Mouse (Mus musculus) CD4-positive, CD25-positive, alpha-beta regulatory T cell, adult 2 months (primary cell): ENCODE results near the gene Olfr631.
"Not testable (repeated sequence)": the region's sequence is repeated elsewhere in the genome, so short reads cannot be mapped to it uniquely, and the experiment has no call there.

Experiments
- DNase-seq: peaks from one replicate; pipeline ENCODE4 v3.0.0-alpha.2; 2012; ENCODE audit warnings: low read depth, low spot score

Olfr631 gene

DNA sequence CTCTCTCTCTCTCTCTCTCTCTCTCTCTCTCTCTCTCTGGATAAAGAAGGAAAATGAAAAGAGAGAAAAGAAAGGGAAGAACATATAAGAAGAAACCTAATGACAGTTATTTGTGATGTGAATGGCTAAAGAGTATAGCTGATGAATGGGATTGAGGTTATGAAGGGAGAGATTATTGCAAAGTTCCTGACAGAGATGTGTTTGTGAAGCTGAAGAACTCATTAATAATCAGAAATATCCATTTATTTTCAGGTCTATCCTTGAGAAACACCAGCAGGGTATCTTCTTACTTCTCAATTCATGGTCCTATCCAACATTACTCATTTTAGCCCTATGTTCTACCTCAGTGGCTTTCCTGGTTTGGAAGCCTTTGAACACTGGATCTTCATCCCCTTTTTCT lies at the start of gene Olfr631:
Olfr631 (plus strand) TSS at position 301 of the 400 bp plus-strand sequence.
- DNase-seq = no peak

DNA sequence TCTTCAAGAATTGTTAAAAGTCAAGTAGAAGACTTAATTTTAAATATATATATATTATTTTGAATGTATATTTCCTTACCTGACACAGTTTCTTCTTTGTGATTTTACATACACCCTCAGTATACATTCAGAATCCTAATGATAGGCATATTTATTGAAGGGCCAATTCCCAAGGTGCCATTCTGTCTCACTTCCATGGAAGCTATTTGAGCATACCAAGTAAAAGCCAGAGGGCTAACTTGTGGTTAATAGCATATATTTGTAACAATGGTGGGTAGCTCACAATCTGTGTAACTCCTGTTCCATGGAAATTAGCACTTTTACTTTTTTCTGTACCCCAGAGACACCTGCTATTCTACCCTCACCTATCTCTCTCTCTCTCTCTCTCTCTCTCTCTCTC lies 42.5 kb upstream of the Olfr631 start, which contains the start of gene Olfr66:
Olfr66 (minus strand) TSS at position 101 of the 400 bp plus-strand sequence.
- no peak for DNase-seq

DNA sequence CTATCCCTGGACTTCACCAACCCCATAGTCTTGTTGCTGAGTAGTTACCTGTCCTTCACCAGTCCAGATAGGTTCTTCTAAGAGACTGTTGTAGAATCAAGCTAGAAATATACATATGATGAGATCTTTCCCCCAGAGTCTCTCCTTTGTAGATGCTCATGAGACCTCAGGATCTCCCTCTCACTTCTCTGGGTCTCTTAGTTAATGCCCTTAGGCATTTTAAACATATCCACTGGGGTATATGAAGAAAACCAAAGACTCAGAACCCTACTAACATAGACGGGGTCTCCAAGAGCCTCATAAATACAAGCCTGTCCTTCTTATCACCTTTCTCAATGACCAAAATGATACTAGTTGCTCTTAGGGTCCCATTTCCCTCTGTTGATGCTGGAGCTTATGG lies 34.2 kb upstream of the Olfr631 start, which contains the start of gene Olfr64:
Olfr64 (minus strand) TSS at position 101 of the 400 bp plus-strand sequence.
- no peak for DNase-seq

DNA sequence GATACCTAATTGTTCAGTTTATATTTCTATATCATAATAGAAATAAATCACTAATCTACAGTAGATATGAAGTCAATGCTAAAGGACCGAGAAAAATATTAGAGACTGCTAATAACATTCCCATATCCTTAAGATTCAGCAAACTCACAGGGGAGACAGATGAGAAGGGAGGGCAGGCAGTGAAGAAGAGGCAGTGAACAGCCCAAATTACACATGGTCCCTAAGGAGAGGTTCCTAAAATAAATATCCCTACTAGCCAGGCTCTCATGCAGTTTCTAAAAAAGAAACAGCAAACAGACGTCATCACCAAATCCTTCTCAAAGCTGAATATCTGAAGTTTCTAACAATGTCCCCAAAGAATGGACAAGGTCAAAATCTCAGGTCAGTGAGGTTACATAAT lies 25.4 kb upstream of the Olfr631 start, which contains the start of gene Olfr65:
Olfr65 (plus strand) TSS at position 301 of the 400 bp plus-strand sequence.
- no peak for DNase-seq

DNA sequence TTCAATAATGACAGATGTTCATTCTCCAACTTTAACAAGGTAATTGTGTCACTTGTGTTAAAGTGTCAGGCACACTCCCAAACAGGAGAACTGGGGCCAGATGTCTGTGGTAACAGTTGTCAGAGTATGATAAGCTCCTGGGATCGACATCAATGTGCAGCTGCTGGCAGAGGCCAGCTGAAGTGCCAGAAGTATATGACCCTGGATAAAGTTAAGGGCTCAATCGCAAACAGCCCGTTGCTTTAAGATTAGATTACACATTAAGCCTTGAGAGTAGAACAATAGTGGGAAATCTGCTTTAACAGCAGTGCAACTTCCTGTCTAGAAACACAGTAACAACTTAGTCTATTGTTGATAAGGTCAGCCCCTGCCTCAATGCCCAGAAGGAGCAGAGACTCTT lies 18.6 kb upstream of the Olfr631 start:
- DNase-seq = no peak

DNA sequence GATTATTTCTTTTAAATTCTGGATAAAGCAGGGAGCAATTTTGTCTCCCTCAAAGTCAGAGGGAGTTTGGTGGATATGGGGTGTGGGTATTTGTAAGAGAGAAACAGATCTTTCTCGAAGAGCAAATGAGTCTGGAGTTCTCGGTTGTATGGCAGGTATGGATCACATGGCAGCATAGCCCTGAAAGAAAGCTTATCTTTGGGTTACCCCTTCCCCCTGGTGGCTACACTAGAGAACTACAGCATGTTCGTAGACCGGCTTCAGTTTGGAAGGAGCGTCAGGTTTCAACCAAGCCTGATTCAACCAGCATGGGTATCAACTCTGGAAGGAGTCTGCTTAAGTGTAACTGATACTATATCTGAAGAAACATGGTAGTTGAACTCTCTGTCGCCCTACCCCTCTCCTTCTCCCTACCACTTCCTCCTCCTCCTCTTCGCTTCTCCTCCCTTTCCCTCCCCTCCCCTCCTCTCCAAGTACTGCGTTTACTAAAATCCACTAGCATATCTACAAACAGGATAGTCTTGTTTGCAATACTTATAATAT lies 15.6 kb upstream of the Olfr631 start:
- peak; percentile 17 for DNase-seq

DNA sequence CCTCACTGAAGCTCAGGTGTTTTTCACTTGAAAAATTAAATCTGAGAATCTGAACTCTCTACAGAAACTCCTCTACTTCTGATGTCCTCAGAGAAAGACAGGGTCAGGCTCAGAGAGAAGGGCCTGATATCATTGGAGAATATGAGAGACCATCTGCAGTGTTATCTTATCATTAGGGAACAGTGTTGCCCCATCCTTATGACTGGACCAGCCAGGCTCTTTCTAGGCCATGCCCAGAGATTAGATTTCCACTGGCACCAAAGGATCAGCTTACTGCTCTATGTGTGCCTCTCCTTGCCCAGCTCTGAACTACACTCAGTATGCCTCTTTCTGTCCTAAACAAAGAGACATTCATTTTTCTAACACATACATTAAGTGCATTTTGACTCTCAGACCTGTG lies 13.3 kb upstream of the Olfr631 start:
- no peak for DNase-seq

DNA sequence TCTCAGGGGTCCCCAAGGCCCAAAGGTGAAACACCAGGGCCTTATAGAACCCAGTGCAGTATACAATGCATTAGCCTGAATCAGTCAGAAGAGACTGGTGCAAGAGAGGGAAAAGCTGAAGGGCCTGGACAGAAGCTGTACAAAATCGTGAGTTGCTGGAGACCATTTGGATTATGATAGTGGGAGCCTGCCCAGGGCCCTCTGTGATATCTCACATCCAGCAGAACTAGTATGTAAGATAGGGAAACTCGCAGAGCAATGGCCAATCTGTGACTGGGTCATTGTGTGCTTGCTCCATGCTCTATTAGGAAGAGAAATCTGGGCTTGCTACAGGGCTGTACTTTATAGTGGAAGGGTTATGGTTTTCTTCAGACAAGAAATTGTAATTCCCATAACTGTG lies 5.6 kb downstream of the Olfr631 start, which contains the start of gene Olfr632:
Olfr632 (plus strand) TSS at position 84 of the 400 bp plus-strand sequence.
- no peak for DNase-seq

DNA sequence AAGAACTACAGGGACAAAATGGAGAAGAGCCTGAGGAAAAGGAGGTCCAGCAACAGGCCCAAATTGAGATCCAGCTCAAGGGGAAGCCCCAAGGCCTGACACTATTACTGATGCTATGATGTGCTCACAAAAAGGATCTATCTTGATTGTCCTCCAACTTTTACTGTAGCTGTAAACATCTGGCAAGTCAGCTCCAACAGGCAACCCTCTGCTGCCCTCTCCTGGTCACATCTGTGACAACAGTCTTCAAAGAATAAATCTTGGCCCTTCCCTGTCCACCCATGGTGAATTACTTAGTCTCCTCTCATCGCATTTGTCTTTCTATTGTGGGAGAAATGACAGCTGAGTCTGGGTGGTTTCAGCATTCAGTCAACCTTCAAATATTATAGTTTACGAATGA lies 14.1 kb downstream of the Olfr631 start:
- DNase-seq = peak; percentile 73

DNA sequence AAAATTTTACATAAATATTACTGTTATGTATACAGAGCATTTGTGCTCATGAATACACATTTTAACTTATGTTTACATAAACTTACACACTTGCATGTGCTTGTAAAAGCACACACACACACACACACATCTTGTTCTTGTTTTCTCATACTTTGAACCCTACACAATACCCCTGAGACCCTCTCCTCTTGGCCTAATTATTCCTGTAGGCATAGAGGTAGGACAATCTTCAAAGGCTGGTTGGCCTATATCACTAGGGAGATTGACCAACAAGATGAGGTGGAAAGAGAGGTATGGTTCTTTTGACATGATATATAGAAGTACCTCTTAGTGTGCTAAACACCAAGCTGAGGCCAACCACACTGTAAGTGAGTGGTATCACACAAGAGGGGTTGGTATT lies 15.5 kb downstream of the Olfr631 start, which contains the start of gene Olfr633:
Olfr633 (plus strand) TSS at position 301 of the 400 bp plus-strand sequence.
- no peak for DNase-seq

DNA sequence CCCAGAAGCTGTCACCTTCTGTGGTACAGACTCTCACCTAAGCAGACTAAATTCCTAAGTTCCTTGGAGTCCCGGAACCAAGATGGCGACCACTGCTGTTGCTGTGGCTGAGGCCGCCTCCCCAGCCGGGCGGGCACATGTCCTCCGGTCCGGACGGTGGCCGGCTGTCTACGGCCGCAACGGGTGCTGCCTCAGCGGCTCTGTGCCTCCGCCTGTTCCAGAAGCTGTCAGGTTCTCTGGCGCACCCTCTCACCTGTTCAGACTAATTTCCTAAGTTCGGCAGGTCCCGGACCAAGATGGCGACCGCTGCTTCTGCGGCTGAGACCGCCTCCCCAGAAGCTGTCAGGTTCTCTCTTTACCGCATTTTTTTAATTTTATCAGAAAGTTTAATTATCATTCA lies 38.2 kb downstream of the Olfr631 start:
- not testable (repeated sequence) for DNase-seq

DNA sequence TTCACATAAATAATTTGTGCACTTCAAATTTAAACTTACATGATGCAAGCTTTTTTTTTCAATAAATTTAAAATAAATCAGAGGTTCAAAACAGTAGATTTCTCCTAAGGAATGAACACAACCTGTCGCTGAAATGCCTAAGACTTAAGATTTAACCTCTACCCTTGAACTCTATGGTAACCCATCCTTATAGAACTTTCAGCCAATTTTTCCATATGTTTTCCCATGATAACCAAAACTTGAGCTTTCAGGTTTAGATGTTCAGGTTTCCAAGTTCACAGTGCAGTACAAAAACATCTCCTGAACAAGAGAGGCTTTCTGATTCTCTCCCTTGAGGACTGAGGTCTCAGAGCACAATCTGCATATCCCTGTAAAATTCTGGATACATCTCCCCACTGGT lies 42.2 kb downstream of the Olfr631 start, which contains the start of gene Olfr635:
Olfr635 (plus strand) TSS at position 301 of the 400 bp plus-strand sequence.
- DNase-seq = no peak

DNA sequence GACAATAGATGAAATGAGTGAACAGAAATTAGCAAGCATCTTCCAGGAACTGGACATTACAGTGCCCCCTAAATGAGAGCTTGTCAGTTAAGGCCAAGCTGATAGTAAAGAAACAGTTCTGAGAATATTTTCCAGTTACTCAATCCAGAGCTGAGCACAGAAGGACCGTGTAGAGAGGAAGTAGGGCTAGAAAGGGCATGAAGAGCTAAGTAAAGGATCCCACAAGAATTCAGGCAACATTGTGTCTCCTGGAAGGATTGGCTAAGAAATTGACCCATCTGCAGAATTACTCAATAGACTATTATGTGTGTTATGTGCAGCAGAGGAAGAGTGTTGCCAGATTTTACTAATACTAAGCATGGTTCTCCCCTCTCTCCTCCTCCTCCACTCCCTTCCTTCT lies 43.2 kb downstream of the Olfr631 start:
- no peak for DNase-seq
